11 mouse cellular contexts compared by ENCODE assay signal in genomic region chr8:119781086-119781840, GRCm38 (mm10). TPM values are rescaled to one million over a fixed set of nuclear protein-coding genes. Genes with fewer than 3 reads are reported as not detected.
DNase-seq lines count a peak whose midpoint lies in the region; ATAC-seq and TF ChIP-seq lines count a peak whose summit lies in the region.
"Had no signal": no experiment of that assay in that cellular context is flagged by ENCODE, and none has a peak within 500 bp of the region (broad histone marks: within the 10 kb centered on the region; RNA-seq: fewer than 3 reads in every experiment).

No protein-coding gene starts in this region.

- H3K4me1 ChIP-seq in liver, postnatal 0 days (ENCODE audit: insufficient read depth): peaks cover 14% of the 10 kb centered on the region
- H3K4me1 ChIP-seq in forebrain, embryonic 14.5 days (ENCODE audit: control insufficient read depth, insufficient read depth, low read length): peaks cover 13% of the 10 kb centered on the region

- H3K9me3 ChIP-seq in liver, postnatal 0 days (ENCODE audit: low read length): no peaks in the 10 kb centered on the region
- no peaks in the 10 kb centered on the region for H3K9me3 ChIP-seq in forebrain, embryonic 14.5 days (replicated peaks; ENCODE audit: control insufficient read depth, low read length)
- H3K9me3 ChIP-seq: limb, embryonic 12.5 days had no signal

- no peak overlapping the region for H3K27ac ChIP-seq in liver, postnatal 0 days (ENCODE audit: low read depth)
- no peak overlapping the region for H3K27ac ChIP-seq in forebrain, embryonic 14.5 days (ENCODE audit: low read depth, low read length)
- H3K27ac ChIP-seq: limb, embryonic 12.5 days had no signal

- no peak for TF ChIP-seq EP300 in liver, postnatal 0 days (IDR thresholded peaks at IDR 0.05; ENCODE audit: low read depth)

- DNase-seq in cerebellum, adult 11-12 months: peak; percentile 68
- DNase-seq in cerebellum, postnatal 14 days: no peak
- peak; percentile 29 to 32 for DNase-seq in urinary bladder, postnatal 36 days (ENCODE audit: low spot score in 2 of 2)
- no peak for DNase-seq in urinary bladder, postnatal 10 days (ENCODE audit: low spot score)
- peak; percentile 76 for DNase-seq in liver, postnatal 0 days
- DNase-seq in left cerebral cortex, postnatal 4 days: no peak
- no peak for DNase-seq in heart, adult 9 months (ENCODE audit: low spot score in 2 of 2)
- no peak for DNase-seq in forebrain, embryonic 14.5 days (ENCODE audit: low spot score)
- DNase-seq: cerebellum, adult 18-20 months had no signal

- intact Hi-C loops in left cerebral cortex, postnatal 4 days (cut with DNase I): loop anchor here (5.0 to 10.0 kb wide), 3 partner anchors 61 to 296 kb away; partner anchors contain the start of gene Cotl1

- H3K4me3 ChIP-seq in liver, postnatal 0 days (ENCODE audit: low read depth, low read length): no peak overlapping the region
- H3K4me3 ChIP-seq in forebrain, embryonic 14.5 days (ENCODE audit: low read depth, low read length): no peak overlapping the region
- H3K4me3 ChIP-seq: limb, embryonic 12.5 days had no signal

- peak; percentile 10 for ATAC-seq in liver, postnatal 0 days
- ATAC-seq in forebrain, embryonic 14.5 days: no peak
- ATAC-seq: Patski had no signal

- H3K9ac ChIP-seq in liver, postnatal 0 days (replicated peaks): no peak overlapping the region
- H3K9ac ChIP-seq in forebrain, embryonic 14.5 days (ENCODE audit: low read length): no peak overlapping the region
- H3K9ac ChIP-seq: limb, embryonic 12.5 days had no signal

- H3K36me3 ChIP-seq in liver, postnatal 0 days (replicated peaks; ENCODE audit: insufficient read depth, low read length): no peaks in the 10 kb centered on the region
- no peaks in the 10 kb centered on the region for H3K36me3 ChIP-seq in forebrain, embryonic 14.5 days (ENCODE audit: control insufficient read depth, insufficient read depth, low read length)
- H3K36me3 ChIP-seq: limb, embryonic 12.5 days had no signal

- TF ChIP-seq CTCF in liver, postnatal 0 days (IDR thresholded peaks at IDR 0.05; ENCODE audit: low read depth): no peak

- WGBS in liver, postnatal 0 days (ENCODE audit: insufficient replicate concordance): 50% methylated on average over 4 of the region's 4 CpGs
- WGBS in forebrain, embryonic 14.5 days: 73% methylated on average over 4 of the region's 4 CpGs

- H3K27me3 ChIP-seq in liver, postnatal 0 days (ENCODE audit: insufficient read depth, low read length): no peaks in the 10 kb centered on the region
- H3K27me3 ChIP-seq in forebrain, embryonic 14.5 days (replicated peaks; ENCODE audit: control insufficient read depth, insufficient read depth, low read length): no peaks in the 10 kb centered on the region
- H3K27me3 ChIP-seq: limb, embryonic 12.5 days; Patski had no signal

- H3K4me2 ChIP-seq in liver, postnatal 0 days (ENCODE audit: low read depth, low read length): no peak overlapping the region
- H3K4me2 ChIP-seq in forebrain, embryonic 14.5 days (ENCODE audit: low read length): no peak overlapping the region
- H3K4me2 ChIP-seq: limb, embryonic 12.5 days had no signal

RNA-seq across cellular contexts. Expression of gene Tldc1, which starts 3.0 kb away (rescaled TPM):
- 4.3 and 4.6 TPM in 2 replicates for polyA plus RNA-seq in liver, postnatal 0 days (2015; fragmentation: Nextera tagmentation; extraction: Ambion mirVana)
- total RNA-seq in left cerebral cortex, postnatal 4 days (2021): 10 to 100 TPM; 15.0 to 16.7 TPM
- polyA plus RNA-seq in forebrain, embryonic 14.5 days (2014; fragmentation: Nextera tagmentation; extraction: Ambion mirVana): 5.1 and 6.0 TPM in 2 replicates

RNA-seq across cellular contexts. Expression of gene Cotl1, which starts 59.1 kb away (rescaled TPM):
- polyA plus RNA-seq in liver, postnatal 0 days (2015; fragmentation: Nextera tagmentation; extraction: Ambion mirVana): 28.5 and 28.8 TPM in 2 replicates
- 100 to 1,000 TPM; 208 to 215 TPM for total RNA-seq in left cerebral cortex, postnatal 4 days (2021)
- 403 and 455 TPM in 2 replicates for polyA plus RNA-seq in forebrain, embryonic 14.5 days (2014; fragmentation: Nextera tagmentation; extraction: Ambion mirVana)

Comparison
In these comparisons a context has a peak if more than half of its experiments do, and no peak if none do; other contexts are left out.
1. DNase-seq: peak in cerebellum, adult 11-12 months (single experiment), urinary bladder, postnatal 36 days (2 of 2) and liver, postnatal 0 days (single experiment); none in cerebellum, postnatal 14 days (0 of 2), urinary bladder, postnatal 10 days (single experiment), left cerebral cortex, postnatal 4 days (single experiment), heart, adult 9 months (0 of 2) and forebrain, embryonic 14.5 days (single experiment).
2. RNA of gene Cotl1, which starts 59.1 kb away (polyA plus RNA-seq): 403 to 455 TPM in forebrain, embryonic 14.5 days; 28.5 to 28.8 TPM in liver, postnatal 0 days; every median in the first group is over 10 times any median in the second.